ENCODE assay signal across 9 mouse cellular contexts in genomic region chr1:172313613-172314411, GRCm38 (mm10). TPM values are rescaled to one million over a fixed set of nuclear protein-coding genes. Genes with fewer than 3 reads are reported as not detected.
DNase-seq lines count a peak whose midpoint lies in the region; ATAC-seq lines count a peak whose summit lies in the region.
"Had no signal": no experiment of that assay in that cellular context is flagged by ENCODE, and none has a peak within 500 bp of the region (broad histone marks: within the 10 kb centered on the region; RNA-seq: fewer than 3 reads in every experiment).

No protein-coding gene starts in this region.

- 75% methylated on average over 10 of the region's 10 CpGs for WGBS in lung, embryonic 15.5 days
- 74% methylated on average over 10 of the region's 10 CpGs for WGBS in embryonic facial prominence, embryonic 12.5 days
- 76% methylated on average over 10 of the region's 10 CpGs for WGBS in intestine, embryonic 16.5 days
- 66% methylated on average over 10 of the region's 10 CpGs for WGBS in neural tube, embryonic 15.5 days
- WGBS in kidney, embryonic 14.5 days, result 80% methylated on average over 10 of the region's 10 CpGs

- H3K27ac ChIP-seq in lung, embryonic 15.5 days, result no peak overlapping the region
- H3K27ac ChIP-seq in embryonic facial prominence, embryonic 12.5 days, result no peak overlapping the region
- H3K27ac ChIP-seq in intestine, embryonic 16.5 days (ENCODE audit: low read length), result no peak overlapping the region
- H3K27ac ChIP-seq in neural tube, embryonic 15.5 days (replicated peaks), result no peak overlapping the region
- H3K27ac ChIP-seq in kidney, embryonic 14.5 days (ENCODE audit: low read depth, low read length), result no peak overlapping the region

- no peak overlapping the region for H3K9ac ChIP-seq in lung, embryonic 15.5 days
- H3K9ac ChIP-seq in embryonic facial prominence, embryonic 12.5 days, result peak overlapping the region; percentile 82; the same call in 1 of the 2 replicates
- H3K9ac ChIP-seq in intestine, embryonic 16.5 days (ENCODE audit: low read depth, low read length), result no peak overlapping the region
- H3K9ac ChIP-seq in neural tube, embryonic 15.5 days (replicated peaks), result no peak overlapping the region
- H3K9ac ChIP-seq in kidney, embryonic 14.5 days (ENCODE audit: low read depth, low read length), result no peak overlapping the region

- DNase-seq in lung, postnatal 25 days (ENCODE audit: low spot score), result no peak
- no peak for DNase-seq in gastrocnemius, adult 8-10 months (ENCODE audit: low spot score in 2 of 2)

- no peaks in the 10 kb centered on the region for H3K27me3 ChIP-seq in lung, embryonic 15.5 days
- no peaks in the 10 kb centered on the region for H3K27me3 ChIP-seq in embryonic facial prominence, embryonic 12.5 days
- H3K27me3 ChIP-seq in intestine, embryonic 16.5 days (replicated peaks; ENCODE audit: control insufficient read depth, insufficient read depth, low read length), result no peaks in the 10 kb centered on the region
- no peaks in the 10 kb centered on the region for H3K27me3 ChIP-seq in neural tube, embryonic 15.5 days (replicated peaks)
- no peaks in the 10 kb centered on the region for H3K27me3 ChIP-seq in kidney, embryonic 14.5 days (ENCODE audit: control insufficient read depth, insufficient read depth, low read length)

- ATAC-seq in lung, embryonic 15.5 days (ENCODE audit: borderline replicate concordance, extremely low read depth, low FRiP score, low TSS enrichment), result no peak
- no peak for ATAC-seq in embryonic facial prominence, embryonic 12.5 days (ENCODE audit: insufficient number of reproducible peaks, insufficient read depth, low FRiP score, low TSS enrichment)
- no peak for ATAC-seq in intestine, embryonic 16.5 days
- ATAC-seq in neural tube, embryonic 15.5 days (ENCODE audit: low FRiP score), result no peak
- ATAC-seq in kidney, embryonic 14.5 days (ENCODE audit: low FRiP score, low TSS enrichment), result no peak
- ATAC-seq in granulocyte monocyte progenitor cell, adult 5-6 weeks (replicated peaks; ENCODE audit: poor library complexity, severe bottlenecking), result no peak

- H3K9me3 ChIP-seq in lung, embryonic 15.5 days, result no peaks in the 10 kb centered on the region
- no peaks in the 10 kb centered on the region for H3K9me3 ChIP-seq in embryonic facial prominence, embryonic 12.5 days
- H3K9me3 ChIP-seq in intestine, embryonic 16.5 days (ENCODE audit: control insufficient read depth, low read length), result no peaks in the 10 kb centered on the region
- no peaks in the 10 kb centered on the region for H3K9me3 ChIP-seq in neural tube, embryonic 15.5 days (replicated peaks)
- no peaks in the 10 kb centered on the region for H3K9me3 ChIP-seq in kidney, embryonic 14.5 days (ENCODE audit: control insufficient read depth, low read length)

- peak overlapping the region; percentile 95; the same call in 1 of the 2 replicates for H3K4me2 ChIP-seq in lung, embryonic 15.5 days
- peak overlapping the region; percentile 94; the same call in 1 of the 2 replicates for H3K4me2 ChIP-seq in embryonic facial prominence, embryonic 12.5 days (replicated peaks)
- H3K4me2 ChIP-seq in intestine, embryonic 16.5 days (ENCODE audit: low read depth, low read length), result peak overlapping the region; percentile 94
- H3K4me2 ChIP-seq in neural tube, embryonic 15.5 days, result peak overlapping the region; percentile 91
- no peak overlapping the region; the same call in 1 of the 2 replicates for H3K4me2 ChIP-seq in kidney, embryonic 14.5 days (replicated peaks; ENCODE audit: low read depth, low read length)

- no peak overlapping the region for H3K4me3 ChIP-seq in lung, embryonic 15.5 days
- no peak overlapping the region; the same call in 1 of the 2 replicates for H3K4me3 ChIP-seq in embryonic facial prominence, embryonic 12.5 days
- H3K4me3 ChIP-seq in intestine, embryonic 16.5 days (ENCODE audit: low read length), result no peak overlapping the region
- peak overlapping the region; percentile 65; the same call in 1 of the 2 replicates for H3K4me3 ChIP-seq in neural tube, embryonic 15.5 days (replicated peaks)
- no peak overlapping the region for H3K4me3 ChIP-seq in kidney, embryonic 14.5 days (ENCODE audit: low read length)

- H3K4me1 ChIP-seq in lung, embryonic 15.5 days, result peaks cover 32% of the 10 kb centered on the region
- H3K4me1 ChIP-seq in embryonic facial prominence, embryonic 12.5 days, result peaks cover 26% of the 10 kb centered on the region
- H3K4me1 ChIP-seq in intestine, embryonic 16.5 days (ENCODE audit: control insufficient read depth, insufficient read depth, low read length), result peaks cover 23% of the 10 kb centered on the region
- H3K4me1 ChIP-seq in neural tube, embryonic 15.5 days, result peaks cover 64% of the 10 kb centered on the region
- peaks cover 29% of the 10 kb centered on the region for H3K4me1 ChIP-seq in kidney, embryonic 14.5 days (ENCODE audit: control insufficient read depth, insufficient read depth, low read length)

- peaks cover 7% of the 10 kb centered on the region; the same call in 1 of the 2 replicates for H3K36me3 ChIP-seq in lung, embryonic 15.5 days
- H3K36me3 ChIP-seq in embryonic facial prominence, embryonic 12.5 days, result peaks cover 9% of the 10 kb centered on the region; the same call in 1 of the 2 replicates
- peaks cover 9% of the 10 kb centered on the region for H3K36me3 ChIP-seq in intestine, embryonic 16.5 days (ENCODE audit: control insufficient read depth, insufficient read depth, low read length)
- H3K36me3 ChIP-seq in neural tube, embryonic 15.5 days, result 0 out of 2 replicates have a peak, but pooled peaks cover 6% of the 10 kb centered on the region
- H3K36me3 ChIP-seq in kidney, embryonic 14.5 days (ENCODE audit: control insufficient read depth, insufficient read depth, low read length), result peaks cover 8% of the 10 kb centered on the region

RNA-seq across cellular contexts. Expression of gene Kcnj9, which starts 15.3 kb away (rescaled TPM):
- polyA plus RNA-seq in lung, embryonic 15.5 days (2015; fragmentation: Nextera tagmentation; extraction: Ambion mirVana), result 0.04 TPM in 1 of 2 replicates, not detected in the other
- polyA plus RNA-seq in embryonic facial prominence, embryonic 12.5 days (2016; fragmentation: Nextera tagmentation; extraction: Ambion mirVana), result 0.15 and 0.22 TPM in 2 replicates
- polyA plus RNA-seq in intestine, embryonic 16.5 days (2015; fragmentation: Nextera tagmentation; extraction: Ambion mirVana), result not detected in 2 replicates
- polyA plus RNA-seq in neural tube, embryonic 15.5 days (2015; fragmentation: Nextera tagmentation; extraction: Ambion mirVana), result 2.5 and 3.2 TPM in 2 replicates
- not detected for total RNA-seq in gastrocnemius, adult 8-10 months (2022)
- polyA plus RNA-seq in kidney, embryonic 14.5 days (2014; fragmentation: Nextera tagmentation; extraction: Ambion mirVana), result 0.20 TPM in 1 of 2 replicates, not detected in the other
- total RNA-seq in granulocyte monocyte progenitor cell, adult 5-6 weeks (2014; fragmentation: Nextera tagmentation), result not detected in 2 replicates
- total RNA-seq in granulocyte monocyte progenitor cell, adult 5-6 weeks (2017), result not detected in 2 replicates
- total RNA-seq: heart, adult 8-10 months had no signal

RNA-seq across cellular contexts. Expression of gene Atp1a2, which starts 15.9 kb away (rescaled TPM):
- 5.7 and 6.2 TPM in 2 replicates for polyA plus RNA-seq in lung, embryonic 15.5 days (2015; fragmentation: Nextera tagmentation; extraction: Ambion mirVana)
- polyA plus RNA-seq in embryonic facial prominence, embryonic 12.5 days (2016; fragmentation: Nextera tagmentation; extraction: Ambion mirVana), result 4.5 and 4.7 TPM in 2 replicates
- 3.1 and 3.2 TPM in 2 replicates for polyA plus RNA-seq in intestine, embryonic 16.5 days (2015; fragmentation: Nextera tagmentation; extraction: Ambion mirVana)
- polyA plus RNA-seq in neural tube, embryonic 15.5 days (2015; fragmentation: Nextera tagmentation; extraction: Ambion mirVana), result 57.9 and 63.1 TPM in 2 replicates
- 100 to 1,000 TPM; 819 to 944 (median 894) TPM for total RNA-seq in gastrocnemius, adult 8-10 months (2022)
- 0.66 and 0.96 TPM in 2 replicates for polyA plus RNA-seq in kidney, embryonic 14.5 days (2014; fragmentation: Nextera tagmentation; extraction: Ambion mirVana)
- not detected in 2 replicates for total RNA-seq in granulocyte monocyte progenitor cell, adult 5-6 weeks (2014; fragmentation: Nextera tagmentation)
- not detected in 2 replicates for total RNA-seq in granulocyte monocyte progenitor cell, adult 5-6 weeks (2017)

RNA-seq across cellular contexts. Expression of gene Kcnj10, which starts 27.2 kb away (rescaled TPM):
- 0.15 and 0.21 TPM in 2 replicates for polyA plus RNA-seq in lung, embryonic 15.5 days (2015; fragmentation: Nextera tagmentation; extraction: Ambion mirVana)
- 0.06 and 0.08 TPM in 2 replicates for polyA plus RNA-seq in embryonic facial prominence, embryonic 12.5 days (2016; fragmentation: Nextera tagmentation; extraction: Ambion mirVana)
- 0.07 and 0.10 TPM in 2 replicates for polyA plus RNA-seq in intestine, embryonic 16.5 days (2015; fragmentation: Nextera tagmentation; extraction: Ambion mirVana)
- 2.3 and 2.5 TPM in 2 replicates for polyA plus RNA-seq in neural tube, embryonic 15.5 days (2015; fragmentation: Nextera tagmentation; extraction: Ambion mirVana)
- total RNA-seq in gastrocnemius, adult 8-10 months (2022), result under 1 TPM in 2 of 4 experiments, not detected in 2; 0.04 to 0.05 TPM
- 0.31 and 0.57 TPM in 2 replicates for polyA plus RNA-seq in kidney, embryonic 14.5 days (2014; fragmentation: Nextera tagmentation; extraction: Ambion mirVana)
- 0.32 TPM in 1 of 2 replicates, not detected in the other for total RNA-seq in granulocyte monocyte progenitor cell, adult 5-6 weeks (2014; fragmentation: Nextera tagmentation)
- 0.46 TPM in 1 of 2 replicates, not detected in the other for total RNA-seq in granulocyte monocyte progenitor cell, adult 5-6 weeks (2017)

RNA-seq across cellular contexts. Expression of gene Igsf8, which starts 52.4 kb away (rescaled TPM):
- polyA plus RNA-seq in lung, embryonic 15.5 days (2015; fragmentation: Nextera tagmentation; extraction: Ambion mirVana), result 46.2 and 49.4 TPM in 2 replicates
- 45.4 and 45.8 TPM in 2 replicates for polyA plus RNA-seq in embryonic facial prominence, embryonic 12.5 days (2016; fragmentation: Nextera tagmentation; extraction: Ambion mirVana)
- polyA plus RNA-seq in intestine, embryonic 16.5 days (2015; fragmentation: Nextera tagmentation; extraction: Ambion mirVana), result 43.1 and 45.2 TPM in 2 replicates
- 70.9 and 71.3 TPM in 2 replicates for polyA plus RNA-seq in neural tube, embryonic 15.5 days (2015; fragmentation: Nextera tagmentation; extraction: Ambion mirVana)
- 10 to 100 TPM in 1 of 4 experiments, 1 to 10 TPM in 3; 7.3 to 10.5 (median 7.7) TPM for total RNA-seq in gastrocnemius, adult 8-10 months (2022)
- 39.5 and 53.1 TPM in 2 replicates for polyA plus RNA-seq in kidney, embryonic 14.5 days (2014; fragmentation: Nextera tagmentation; extraction: Ambion mirVana)
- total RNA-seq in granulocyte monocyte progenitor cell, adult 5-6 weeks (2014; fragmentation: Nextera tagmentation), result 53.7 and 58.4 TPM in 2 replicates
- 24.8 and 25.0 TPM in 2 replicates for total RNA-seq in granulocyte monocyte progenitor cell, adult 5-6 weeks (2017)

RNA-seq across cellular contexts. Expression of gene Atp1a4, which starts 55.6 kb away (rescaled TPM):
- polyA plus RNA-seq in lung, embryonic 15.5 days (2015; fragmentation: Nextera tagmentation; extraction: Ambion mirVana), result not detected in 2 replicates
- polyA plus RNA-seq in embryonic facial prominence, embryonic 12.5 days (2016; fragmentation: Nextera tagmentation; extraction: Ambion mirVana), result not detected in 2 replicates
- polyA plus RNA-seq in intestine, embryonic 16.5 days (2015; fragmentation: Nextera tagmentation; extraction: Ambion mirVana), result not detected in 2 replicates
- 0.05 TPM in 1 of 2 replicates, not detected in the other for polyA plus RNA-seq in neural tube, embryonic 15.5 days (2015; fragmentation: Nextera tagmentation; extraction: Ambion mirVana)
- under 1 TPM; 0.11 to 0.44 (median 0.27) TPM for total RNA-seq in gastrocnemius, adult 8-10 months (2022)
- not detected in 2 replicates for polyA plus RNA-seq in kidney, embryonic 14.5 days (2014; fragmentation: Nextera tagmentation; extraction: Ambion mirVana)
- total RNA-seq in granulocyte monocyte progenitor cell, adult 5-6 weeks (2014; fragmentation: Nextera tagmentation), result not detected in 2 replicates
- not detected in 2 replicates for total RNA-seq in granulocyte monocyte progenitor cell, adult 5-6 weeks (2017)
- total RNA-seq: heart, adult 8-10 months had no signal
